Mouse (Mus musculus): ENCODE measurements around the gene Trp63.

Trp63 gene

GRCm38 (mm10) chr16:25779964-25780363 is 96.4 kb downstream of the Trp63 start:
- DNase-seq (ENCODE audit: low spot score) = no peak

GRCm38 (mm10) chr16:25784246-25784645 is 100.7 kb downstream of the Trp63 start:
- DNase-seq (ENCODE audit: low spot score) = no peak

GRCm38 (mm10) chr16:25786457-25786856 is 102.9 kb downstream of the Trp63 start:
- no peak for DNase-seq (ENCODE audit: low spot score)

- no peak for DNase-seq (ENCODE audit: low spot score)
These were observed 109.2 kb downstream of the Trp63 start for GRCm38 (mm10) chr16:25792640-25793266.

- DNase-seq (ENCODE audit: low spot score) = no peak
These were observed 114.2 kb downstream of the Trp63 start for GRCm38 (mm10) chr16:25797732-25798294.

- no peak for DNase-seq (ENCODE audit: low spot score)
These were observed 116.1 kb downstream of the Trp63 start for GRCm38 (mm10) chr16:25799618-25800017.

GRCm38 (mm10) chr16:25804955-25805354 is 121.4 kb downstream of the Trp63 start:
- no peak for DNase-seq (ENCODE audit: low spot score)

GRCm38 (mm10) chr16:25807116-25807515 is 123.6 kb downstream of the Trp63 start:
- DNase-seq (ENCODE audit: low spot score) = no peak

- no peak for DNase-seq (ENCODE audit: low spot score)
These were observed 134.4 kb downstream of the Trp63 start for GRCm38 (mm10) chr16:25817753-25818624.

GRCm38 (mm10) chr16:25826016-25826415 is 142.5 kb downstream of the Trp63 start:
- no peak for DNase-seq (ENCODE audit: low spot score)

GRCm38 (mm10) chr16:25832576-25832975 is 149.0 kb downstream of the Trp63 start:
- DNase-seq (ENCODE audit: low spot score) = no peak

GRCm38 (mm10) chr16:25835301-25835700 is 151.7 kb downstream of the Trp63 start:
- DNase-seq (ENCODE audit: low spot score) = no peak

GRCm38 (mm10) chr16:25835723-25836122 is 152.2 kb downstream of the Trp63 start:
- DNase-seq (ENCODE audit: low spot score) = no peak

GRCm38 (mm10) chr16:25842996-25843395 is 159.4 kb downstream of the Trp63 start:
- DNase-seq (ENCODE audit: low spot score) = no peak

GRCm38 (mm10) chr16:25843625-25844024 is 160.1 kb downstream of the Trp63 start:
- no peak for DNase-seq (ENCODE audit: low spot score)

GRCm38 (mm10) chr16:25846611-25847010 is 163.0 kb downstream of the Trp63 start:
- no peak for DNase-seq (ENCODE audit: low spot score)

- DNase-seq (ENCODE audit: low spot score) = no peak
These were observed 164.9 kb downstream of the Trp63 start for GRCm38 (mm10) chr16:25848474-25848873.

GRCm38 (mm10) chr16:25849593-25850464 is 166.3 kb downstream of the Trp63 start:
- no peak for DNase-seq (ENCODE audit: low spot score)

- no peak for DNase-seq (ENCODE audit: low spot score)
These were observed 177.4 kb downstream of the Trp63 start for GRCm38 (mm10) chr16:25860731-25861505.

GRCm38 (mm10) chr16:25865096-25865869 is 181.7 kb downstream of the Trp63 start:
- DNase-seq (ENCODE audit: low spot score) = no peak

Data from testis, postnatal 10 days (tissue).